Mouse (Mus musculus): Measurements from ENCODE around the gene Syt17.

The Syt17 gene

GRCm38 (mm10) chr7:118462818-118463762, 15.1 kb upstream of the Syt17 start:
- DNase-seq (ENCODE audit: extremely low spot score, low read depth, low spot score) = no peak

GRCm38 (mm10) chr7:118461400-118462136, 13.5 kb upstream of the Syt17 start:
- no peak for DNase-seq (ENCODE audit: extremely low spot score, low read depth, low spot score)

GRCm38 (mm10) chr7:118453722-118454121, 5.7 kb upstream of the Syt17 start:
- no peak for DNase-seq (ENCODE audit: extremely low spot score, low read depth, low spot score)

- no peak for DNase-seq (ENCODE audit: extremely low spot score, low read depth, low spot score)
These were observed 4.9 kb upstream of the Syt17 start for GRCm38 (mm10) chr7:118452940-118453339.

- DNase-seq (ENCODE audit: extremely low spot score, low read depth, low spot score) = no peak
These were observed 510 bp downstream of the Syt17 start for GRCm38 (mm10) chr7:118447291-118448133.

GRCm38 (mm10) chr7:118443895-118444485, 4.0 kb downstream of the Syt17 start:
- no peak for DNase-seq (ENCODE audit: extremely low spot score, low read depth, low spot score)

- DNase-seq (ENCODE audit: extremely low spot score, low read depth, low spot score) = no peak
These were observed 4.7 kb downstream of the Syt17 start for GRCm38 (mm10) chr7:118443371-118443770.

GRCm38 (mm10) chr7:118441535-118441934, 6.5 kb downstream of the Syt17 start:
- DNase-seq (ENCODE audit: extremely low spot score, low read depth, low spot score) = no peak

GRCm38 (mm10) chr7:118437101-118437802, 10.8 kb downstream of the Syt17 start:
- no peak for DNase-seq (ENCODE audit: extremely low spot score, low read depth, low spot score)

- no peak for DNase-seq (ENCODE audit: extremely low spot score, low read depth, low spot score)
These were observed 19.1 kb downstream of the Syt17 start for GRCm38 (mm10) chr7:118428937-118429336.

GRCm38 (mm10) chr7:118419491-118420180, 28.4 kb downstream of the Syt17 start:
- no peak for DNase-seq (ENCODE audit: extremely low spot score, low read depth, low spot score)

- DNase-seq (ENCODE audit: extremely low spot score, low read depth, low spot score) = no peak
These were observed 33.8 kb downstream of the Syt17 start for GRCm38 (mm10) chr7:118414183-118414582.

GRCm38 (mm10) chr7:118411877-118412276, 36.1 kb downstream of the Syt17 start:
- DNase-seq (ENCODE audit: extremely low spot score, low read depth, low spot score) = no peak

GRCm38 (mm10) chr7:118409421-118409820, 38.6 kb downstream of the Syt17 start:
- no peak for DNase-seq (ENCODE audit: extremely low spot score, low read depth, low spot score)

GRCm38 (mm10) chr7:118405251-118405650, 42.8 kb downstream of the Syt17 start:
- DNase-seq (ENCODE audit: extremely low spot score, low read depth, low spot score) = no peak

- DNase-seq (ENCODE audit: extremely low spot score, low read depth, low spot score) = no peak
These were observed 45.4 kb downstream of the Syt17 start for GRCm38 (mm10) chr7:118402576-118403022.

GRCm38 (mm10) chr7:118401949-118402348, 46.1 kb downstream of the Syt17 start:
- DNase-seq (ENCODE audit: extremely low spot score, low read depth, low spot score) = no peak

- DNase-seq (ENCODE audit: extremely low spot score, low read depth, low spot score) = no peak
These were observed 48.3 kb downstream of the Syt17 start for GRCm38 (mm10) chr7:118399764-118400163.

GRCm38 (mm10) chr7:118390705-118391104, 57.3 kb downstream of the Syt17 start:
- DNase-seq (ENCODE audit: extremely low spot score, low read depth, low spot score) = no peak

All from hindlimb bud, embryonic 11.5 days (tissue).